Mouse (Mus musculus): ENCODE measurements around the gene Eif4h. TPM values are rescaled to one million over a fixed set of nuclear protein-coding genes. Genes with fewer than 3 reads are reported as not detected.
A peak's percentile ranks its signal among the peaks of the same experiment; 100 is the strongest.
"Not testable (repeated sequence)": the region's sequence is repeated elsewhere in the genome, so short reads cannot be mapped to it uniquely, and the experiment has no call there.

Gene Eif4h
- polyA plus RNA-seq, 1 experiment from 2014 or later = 414 TPM

GRCm38 (mm10) chr5:134648976-134649375 is 9.7 kb upstream of the Eif4h start:
- not testable (repeated sequence) for DNase-seq (ENCODE audit: low spot score)

GRCm38 (mm10) chr5:134647394-134647793 is 8.1 kb upstream of the Eif4h start:
- DNase-seq (ENCODE audit: low spot score) = no peak

GRCm38 (mm10) chr5:134646461-134646860 is 7.2 kb upstream of the Eif4h start:
- no peak for DNase-seq (ENCODE audit: low spot score)

- no peak for DNase-seq (ENCODE audit: low spot score)
These were observed 5.4 kb upstream of the Eif4h start for GRCm38 (mm10) chr5:134644643-134645118.

GRCm38 (mm10) chr5:134644121-134644520 is 4.8 kb upstream of the Eif4h start:
- no peak for DNase-seq (ENCODE audit: low spot score)

GRCm38 (mm10) chr5:134640371-134640770 is 1.1 kb upstream of the Eif4h start:
- no peak for DNase-seq (ENCODE audit: low spot score)

DNA sequence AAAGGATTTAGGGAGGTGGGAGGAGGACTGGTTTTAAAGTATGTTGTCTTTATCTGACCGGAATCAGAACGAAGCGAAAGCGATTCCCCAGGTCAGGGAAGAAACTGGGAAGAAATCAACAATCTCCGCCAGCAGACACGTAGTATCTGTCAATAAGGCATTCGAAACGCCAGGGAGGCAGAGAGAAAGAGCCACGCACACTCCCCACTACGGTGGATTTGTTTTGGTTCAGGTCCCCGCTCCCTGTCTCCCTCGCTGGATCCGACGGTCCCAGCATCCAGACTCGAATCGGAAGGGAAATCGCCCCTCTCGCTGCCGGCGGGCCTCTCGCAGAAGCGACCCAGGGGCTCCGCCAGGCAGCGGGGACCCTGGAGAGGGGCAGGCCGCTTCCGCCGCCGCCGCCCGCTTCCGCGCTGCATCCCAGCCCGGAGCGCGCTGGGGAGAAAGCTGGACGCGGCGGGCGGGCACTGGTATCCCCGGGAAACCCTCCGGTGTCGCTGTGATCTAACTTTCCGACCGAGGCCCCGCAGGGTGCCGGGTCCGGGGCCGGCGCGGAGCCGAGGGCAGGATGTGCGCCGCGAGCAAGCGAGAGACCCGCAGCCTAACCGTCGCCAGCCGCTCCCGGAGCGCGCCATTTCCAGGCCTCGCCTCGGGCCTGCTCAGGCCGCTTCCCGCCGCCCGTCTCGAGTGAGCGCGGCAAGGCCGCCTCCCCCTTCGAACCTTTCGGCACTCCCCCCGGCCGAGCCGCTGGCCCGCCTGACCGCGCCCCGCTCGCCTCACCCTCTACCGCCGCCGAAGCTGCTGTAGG is 625 bp downstream of the Eif4h start:
- DNase-seq (ENCODE audit: low spot score) = peak; percentile 71

DNA sequence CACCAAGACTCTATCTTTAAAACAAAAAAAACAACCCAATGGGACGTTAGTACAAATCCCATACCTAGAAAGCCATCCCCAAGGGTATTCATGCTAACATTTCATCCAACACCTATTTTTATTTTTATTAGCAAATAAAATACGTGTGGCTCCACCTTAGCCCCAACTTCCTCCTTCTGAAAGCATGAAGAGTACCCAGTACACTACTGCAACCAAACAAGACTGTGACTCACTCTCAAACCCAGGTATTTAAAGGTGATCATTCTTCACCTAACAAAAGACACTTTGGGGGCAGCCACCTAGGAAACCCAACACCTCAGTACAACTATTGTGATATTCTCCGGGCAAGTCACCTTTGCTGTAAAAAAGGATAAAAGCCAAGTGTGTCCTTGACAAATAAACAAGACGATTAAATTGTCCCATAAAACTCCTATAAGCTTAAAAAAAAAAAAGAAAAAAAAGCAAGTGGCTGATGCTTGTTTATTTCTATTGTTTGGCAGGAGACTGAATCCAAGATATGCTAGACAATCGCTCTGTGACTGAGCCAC is 1.4 kb downstream of the Eif4h start:
- no peak for DNase-seq (ENCODE audit: low spot score)

DNA sequence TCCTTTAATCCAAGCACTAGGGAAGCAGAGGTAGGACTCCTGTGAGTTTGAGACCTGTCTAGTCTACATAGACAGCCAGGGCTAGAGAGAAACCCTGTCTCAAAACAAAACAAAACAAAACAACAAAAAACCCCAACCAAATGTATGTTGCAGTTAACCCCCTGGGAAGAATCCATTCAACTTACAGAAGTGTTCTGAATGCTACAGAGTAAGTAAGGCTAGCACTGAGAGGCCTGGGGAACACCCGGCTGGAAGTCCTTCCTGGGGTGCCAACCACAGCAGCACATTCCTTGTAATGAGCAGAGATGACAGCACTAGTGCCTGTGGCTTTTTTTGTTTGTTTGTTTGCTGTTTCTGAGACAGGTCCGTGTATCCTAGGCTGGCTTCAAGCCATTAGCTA is 6.4 kb downstream of the Eif4h start:
- DNase-seq (ENCODE audit: low spot score) = no peak

GRCm38 (mm10) chr5:134630835-134631234 is 8.5 kb downstream of the Eif4h start:
- DNase-seq (ENCODE audit: low spot score) = no peak

DNA sequence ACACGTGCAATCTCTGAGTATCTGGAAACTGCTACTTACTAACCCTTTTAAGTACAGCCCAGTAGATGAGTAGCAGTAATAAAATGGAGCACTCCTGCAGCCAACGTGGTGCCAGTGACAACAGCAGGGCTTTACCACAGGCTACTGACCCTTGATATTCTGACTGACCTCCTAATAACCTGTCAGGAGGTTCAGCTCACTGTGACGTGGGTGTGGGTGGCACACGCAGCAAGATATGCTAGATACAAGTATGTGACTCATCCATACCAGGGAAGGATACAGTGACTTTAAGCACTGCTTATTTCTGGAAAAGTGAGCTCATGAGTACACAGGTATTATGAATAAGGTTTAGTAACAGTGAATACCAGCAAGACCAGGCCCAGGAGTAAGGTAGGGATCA is 9.8 kb downstream of the Eif4h start:
- no peak for DNase-seq (ENCODE audit: low spot score)

DNA sequence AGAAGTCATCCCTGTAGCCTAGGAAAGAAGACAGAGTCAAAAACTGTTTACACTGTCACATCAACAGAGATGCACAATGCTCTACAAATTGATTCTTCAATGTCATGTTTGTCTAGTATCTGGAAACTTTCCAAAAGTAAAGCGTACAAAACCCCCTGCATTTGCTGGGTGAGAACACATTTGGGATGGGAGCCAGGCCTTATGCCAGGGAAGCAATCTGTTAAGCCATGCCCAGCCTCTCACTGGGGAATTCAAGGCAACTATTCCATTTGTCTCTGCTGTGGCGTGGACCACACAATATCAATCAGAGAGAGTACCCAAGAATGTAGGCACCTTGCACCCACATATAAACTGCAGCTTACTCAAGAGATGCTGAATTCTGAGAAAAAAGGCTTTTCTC is 17.2 kb downstream of the Eif4h start:
- DNase-seq (ENCODE audit: low spot score) = no peak

- no peak for DNase-seq (ENCODE audit: low spot score)
These were observed 18.1 kb downstream of the Eif4h start for GRCm38 (mm10) chr5:134621099-134621640.

- no peak for DNase-seq (ENCODE audit: low spot score)
These were observed 18.8 kb downstream of the Eif4h start for GRCm38 (mm10) chr5:134620457-134620856.

DNA sequence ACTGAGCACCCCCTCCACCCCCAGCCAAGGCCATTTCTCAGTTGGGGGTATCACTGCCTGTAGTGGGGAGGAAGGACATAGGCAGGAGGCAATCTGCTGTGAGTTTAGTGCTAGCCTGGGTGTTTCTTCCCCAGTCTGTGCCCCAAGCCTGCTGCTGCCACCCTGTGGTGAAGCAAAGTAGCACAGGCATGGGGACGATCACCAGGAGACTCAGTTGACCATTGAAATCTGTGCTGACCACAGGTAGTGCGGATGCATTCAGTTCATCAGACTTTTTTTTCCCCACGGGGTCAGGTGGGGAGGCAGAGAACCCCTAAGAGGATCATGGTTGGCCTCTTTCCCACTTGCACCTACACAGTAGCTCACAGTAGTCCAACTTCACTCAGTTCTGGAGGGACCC is 22.2 kb downstream of the Eif4h start:
- peak; percentile 50 for DNase-seq (ENCODE audit: low spot score)

DNA sequence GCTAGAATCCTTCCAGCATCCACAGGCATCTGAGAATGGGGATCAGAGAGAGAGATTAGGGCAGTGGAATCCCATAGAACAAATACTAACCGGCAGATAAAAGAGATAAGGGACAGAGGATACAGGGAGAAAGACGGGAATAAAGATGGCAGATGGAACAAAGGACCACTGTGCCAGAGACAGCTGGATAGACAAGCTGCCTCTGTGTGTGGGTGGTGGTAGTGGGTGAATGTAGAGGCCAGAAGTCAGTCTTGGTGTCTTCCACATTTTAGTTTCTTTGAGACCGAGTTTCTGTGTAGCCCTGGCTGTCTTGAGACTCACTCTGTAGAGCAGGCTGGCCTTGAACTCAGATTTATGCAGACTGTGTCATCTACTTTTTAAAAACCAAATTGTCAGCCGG is 23.5 kb downstream of the Eif4h start:
- no peak for DNase-seq (ENCODE audit: low spot score)

- DNase-seq (ENCODE audit: low spot score) = no peak
These were observed 23.9 kb downstream of the Eif4h start for GRCm38 (mm10) chr5:134615380-134615779.

DNA sequence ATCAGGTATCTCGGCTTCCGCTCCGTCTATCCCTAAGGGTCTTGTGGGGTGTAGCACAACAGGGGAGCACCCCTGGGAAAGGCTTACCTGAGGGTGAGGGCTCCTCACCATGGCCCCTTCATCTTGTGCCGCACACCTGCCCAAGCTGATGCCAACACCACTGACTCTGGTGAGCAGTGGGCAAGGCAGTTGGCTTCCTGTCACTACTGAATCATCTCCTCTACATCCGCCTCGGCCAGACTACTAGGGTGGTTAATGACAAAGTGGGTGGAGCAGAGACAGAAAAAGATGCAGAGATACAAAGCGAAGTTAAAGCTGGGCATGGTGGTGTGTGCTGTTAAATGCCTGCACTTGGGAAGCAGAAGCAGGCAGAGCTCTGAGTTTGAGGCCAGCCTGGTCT is 24.5 kb downstream of the Eif4h start, which contains the start of gene Lat2:
Gene Lat2 (minus strand): TSS at position 224 of the 400 bp plus-strand sequence.
- DNase-seq (ENCODE audit: low spot score) = no peak

DNA sequence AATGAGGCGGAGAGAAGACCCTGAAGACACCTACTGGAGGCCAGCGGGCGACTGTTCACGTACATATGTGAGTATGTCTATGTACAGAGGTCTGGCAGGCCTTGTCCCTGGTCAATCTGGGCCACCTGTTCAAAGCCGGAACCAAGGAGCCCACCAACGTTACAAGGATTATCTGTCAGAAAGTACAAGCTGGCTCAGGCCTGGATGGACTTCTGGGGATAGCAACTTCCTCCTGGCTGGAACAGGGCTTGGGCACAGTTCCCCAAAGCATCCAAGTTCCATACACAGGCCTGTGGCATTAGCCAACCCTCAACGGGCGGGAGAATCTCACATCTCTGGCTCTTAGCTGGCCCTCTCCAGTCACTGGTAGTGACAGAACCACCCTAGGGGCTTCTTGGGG is 25.0 kb downstream of the Eif4h start:
- no peak for DNase-seq (ENCODE audit: low spot score)

- DNase-seq (ENCODE audit: low spot score) = no peak
These were observed 25.6 kb downstream of the Eif4h start for GRCm38 (mm10) chr5:134613727-134614126.

- DNase-seq (ENCODE audit: low spot score) = no peak
These were observed 27.3 kb downstream of the Eif4h start for GRCm38 (mm10) chr5:134611810-134612521.
